Mouse (Mus musculus): Measurements from ENCODE around the gene Ccl25.

The Ccl25 gene

DNA sequence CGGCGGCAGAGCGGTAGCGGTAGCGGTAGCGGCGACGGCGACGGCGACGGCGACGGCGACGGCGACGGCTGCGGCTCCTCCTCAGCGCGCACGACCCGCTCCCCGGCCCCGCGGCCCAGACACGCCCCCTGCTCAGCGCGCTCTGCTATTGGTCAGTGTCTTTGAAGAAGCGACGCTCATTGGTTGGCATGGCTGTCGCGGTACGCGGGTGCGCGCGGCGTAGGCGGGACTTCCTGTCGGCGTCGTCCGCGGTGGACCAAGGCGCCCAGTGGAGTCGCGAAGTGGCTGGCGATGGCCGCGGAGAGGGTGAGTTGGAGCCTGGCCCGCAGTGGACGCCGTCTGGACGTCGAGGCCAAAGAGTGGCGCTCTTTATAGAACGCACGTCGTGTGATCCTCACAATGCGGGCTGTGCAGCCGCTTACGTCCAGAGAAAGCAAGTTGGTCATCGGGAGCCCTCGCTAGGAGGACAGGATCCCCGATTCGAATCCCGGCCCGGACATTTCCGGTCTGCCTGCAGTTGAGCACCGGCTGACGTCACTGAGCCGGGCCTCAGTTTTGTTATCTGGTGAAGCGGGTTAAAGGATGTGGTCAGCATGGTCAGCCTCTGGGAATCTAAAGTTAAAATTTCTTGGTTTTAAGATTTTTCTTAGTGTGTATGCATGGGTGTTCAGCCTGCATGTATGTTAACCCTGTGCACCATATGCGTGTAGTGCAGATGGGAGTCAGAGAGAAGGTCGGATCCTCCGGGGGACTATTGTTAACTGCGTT, at the start of gene Ccl25, which contains the start of gene Elavl1:
Gene Ccl25, plus strand, starts transcription at position 228 of the 768 bp plus-strand sequence.
Gene Elavl1, minus strand, starts transcription at position 431 of the 768 bp plus-strand sequence.
- peak; percentile 91 for DNase-seq (ENCODE audit: low read depth, low spot score)

DNA sequence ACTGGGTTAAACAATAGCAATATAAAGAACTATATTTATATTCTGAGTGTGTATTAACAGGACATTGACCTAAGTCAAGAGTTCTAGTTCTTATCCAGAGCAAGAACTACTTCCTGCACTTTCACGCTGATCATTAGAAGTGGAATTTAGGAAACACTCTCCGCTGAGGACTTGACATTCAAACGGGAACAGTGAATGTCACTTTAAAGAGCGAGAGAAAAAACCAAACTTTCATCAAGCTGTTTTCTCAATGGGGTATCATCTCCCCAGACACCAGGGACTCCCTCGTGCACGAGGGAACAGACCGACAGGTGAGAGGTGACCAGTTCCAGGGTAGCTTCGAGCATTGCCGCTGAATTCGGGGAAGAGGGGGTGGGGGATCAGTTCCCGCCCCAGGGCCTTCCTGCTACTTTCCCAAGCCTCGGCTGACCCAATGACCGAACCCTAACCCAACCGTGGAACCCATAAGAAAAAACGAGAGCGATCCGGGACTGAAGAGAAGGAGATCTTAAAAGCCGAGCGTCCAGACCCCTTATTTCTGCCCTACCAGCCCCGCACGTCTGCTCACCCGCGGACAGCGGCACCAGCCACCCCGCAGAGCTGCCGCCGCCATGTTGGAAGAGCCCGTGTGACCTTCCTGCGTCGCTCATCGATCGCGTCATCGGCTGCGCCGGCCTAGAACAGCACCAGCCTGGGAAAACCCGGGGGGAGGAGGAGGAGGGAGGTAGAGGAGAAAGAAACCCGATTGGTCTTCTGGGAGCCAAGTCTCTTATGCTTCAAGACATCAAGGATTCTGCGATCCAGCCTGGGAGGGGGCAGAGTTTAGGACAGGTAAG, 49.5 kb upstream of the Ccl25 start, which contains the start of gene Timm44:
Gene Timm44, minus strand, starts transcription at position 639 of the 836 bp plus-strand sequence.
- DNase-seq (ENCODE audit: low read depth, low spot score), result peak; percentile 95

GRCm38 (mm10) chr8:4276111-4276465, 48.9 kb upstream of the Ccl25 start:
- DNase-seq (ENCODE audit: low read depth, low spot score), result no peak

- no peak for DNase-seq (ENCODE audit: low read depth, low spot score)
These were observed 32.3 kb upstream of the Ccl25 start for GRCm38 (mm10) chr8:4292738-4293137.

GRCm38 (mm10) chr8:4297822-4298221, 27.2 kb upstream of the Ccl25 start:
- no peak for DNase-seq (ENCODE audit: low read depth, low spot score)

- DNase-seq (ENCODE audit: low read depth, low spot score), result no peak
These were observed 20.9 kb upstream of the Ccl25 start for GRCm38 (mm10) chr8:4304124-4304547.

DNA sequence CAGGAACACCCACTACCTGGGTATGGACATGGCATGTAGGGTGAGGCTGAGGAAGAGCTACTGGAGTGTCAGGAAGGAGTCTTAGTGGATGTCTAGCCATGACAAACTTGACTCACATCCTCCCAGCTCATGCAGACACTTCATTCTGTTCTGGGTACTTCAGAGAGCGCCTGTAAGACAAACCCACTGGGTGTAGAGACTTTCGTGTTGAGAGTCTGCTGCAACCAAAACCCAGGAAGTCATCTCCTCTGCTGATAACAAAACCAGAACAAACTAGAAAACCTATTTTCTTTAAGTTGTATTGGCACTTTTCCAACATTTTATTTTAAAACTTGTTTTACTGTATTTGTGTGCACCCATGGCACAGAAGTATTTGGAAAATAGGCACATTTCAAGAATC, 19.2 kb upstream of the Ccl25 start:
- no peak for DNase-seq (ENCODE audit: low read depth, low spot score)

- DNase-seq (ENCODE audit: low read depth, low spot score), result no peak
These were observed 12.9 kb upstream of the Ccl25 start for GRCm38 (mm10) chr8:4312104-4312503.

GRCm38 (mm10) chr8:4313254-4314124, 11.5 kb upstream of the Ccl25 start:
- no peak for DNase-seq (ENCODE audit: low read depth, low spot score)

DNA sequence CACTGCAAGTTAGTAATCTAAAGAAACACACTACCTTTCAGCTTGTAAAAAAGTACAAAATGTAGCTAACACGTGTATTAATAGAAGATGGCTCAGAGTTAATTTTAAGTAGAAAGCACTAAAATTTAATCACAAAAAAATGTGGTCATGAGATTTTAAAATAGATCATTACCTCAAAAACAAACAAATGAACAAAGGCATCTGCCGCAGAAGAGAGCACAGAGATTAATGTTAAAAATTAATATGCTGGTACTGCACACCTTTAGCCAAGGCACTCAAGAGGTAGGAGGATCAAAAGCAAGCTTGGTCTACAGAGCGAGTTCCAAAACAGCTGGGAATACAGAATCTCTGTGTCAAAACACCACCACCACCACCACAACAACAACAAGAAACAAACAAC, 10.2 kb upstream of the Ccl25 start:
- no peak for DNase-seq (ENCODE audit: low read depth, low spot score)

DNA sequence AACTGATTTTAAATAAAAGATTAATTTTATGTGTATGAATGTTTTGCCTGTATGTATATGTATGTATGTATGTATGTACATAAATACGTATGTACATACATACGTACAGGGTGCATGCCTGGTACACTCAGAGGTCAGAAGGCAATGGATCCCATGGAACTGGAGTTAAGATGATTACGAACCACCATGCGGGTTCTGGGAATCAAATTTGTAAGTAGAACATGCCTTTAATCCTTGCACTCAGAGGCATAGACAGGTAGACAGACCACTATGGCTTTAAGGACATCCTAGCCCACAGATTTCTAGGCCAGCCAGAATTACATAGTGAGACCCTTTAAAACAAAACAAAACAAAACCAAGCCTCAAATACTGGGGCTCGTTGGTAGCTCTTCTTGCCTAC, 6.9 kb upstream of the Ccl25 start:
- DNase-seq (ENCODE audit: low read depth, low spot score), result no peak

DNA sequence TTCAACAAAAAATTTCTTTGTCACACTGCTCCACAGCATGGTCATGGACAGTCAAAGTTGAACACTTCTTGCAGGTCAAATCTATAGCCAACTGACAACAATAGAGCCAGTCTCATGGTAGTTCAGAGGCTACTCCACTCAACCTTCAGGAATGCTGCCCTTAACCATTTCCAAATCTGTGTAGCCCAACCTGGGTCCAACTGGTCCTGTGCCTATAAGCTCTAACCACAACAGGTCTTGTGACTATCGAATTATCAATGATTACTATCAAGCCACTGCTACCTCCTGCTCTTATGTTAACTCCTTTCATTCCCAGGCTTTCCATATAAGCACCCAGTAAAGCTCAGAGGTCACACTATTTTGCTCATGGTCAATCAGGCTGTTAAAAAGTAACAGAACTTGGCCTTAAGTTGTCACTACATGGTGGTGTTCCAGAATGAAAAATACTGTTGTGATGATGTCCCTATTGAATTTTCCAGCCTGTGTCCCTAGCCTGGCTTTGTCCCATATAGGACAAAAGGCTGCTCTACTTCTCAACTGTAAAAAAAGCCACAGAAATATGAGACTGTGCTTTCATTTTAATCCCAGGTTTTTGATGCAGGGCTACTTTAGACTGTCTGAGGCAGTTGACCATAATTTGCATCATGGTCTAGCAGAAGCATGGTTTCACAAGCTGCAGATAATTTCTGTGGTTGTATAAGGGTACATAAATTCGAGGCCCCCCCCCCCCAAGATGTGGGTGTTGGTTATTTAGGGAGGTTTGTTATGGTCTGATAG, 6.0 kb upstream of the Ccl25 start:
- DNase-seq (ENCODE audit: low read depth, low spot score), result no peak

DNA sequence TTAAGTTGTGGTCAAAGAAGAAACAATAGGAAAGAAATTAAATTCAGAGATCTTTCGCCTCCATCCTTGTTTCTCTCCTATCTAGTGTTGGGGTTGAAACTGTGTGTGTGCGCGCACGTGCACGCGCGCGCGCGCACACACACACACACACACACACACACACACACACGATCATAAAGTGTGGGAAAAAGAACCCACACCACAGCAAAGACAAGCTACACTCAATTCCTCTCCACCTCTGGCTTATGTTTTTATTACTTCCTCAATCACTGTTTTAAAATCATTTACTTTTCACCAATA, 5.5 kb upstream of the Ccl25 start:
- DNase-seq (ENCODE audit: low read depth, low spot score), result no peak

GRCm38 (mm10) chr8:4320404-4320803, 4.6 kb upstream of the Ccl25 start:
- DNase-seq (ENCODE audit: low read depth, low spot score), result no peak

- no peak for DNase-seq (ENCODE audit: low read depth, low spot score)
These were observed 4.0 kb upstream of the Ccl25 start for GRCm38 (mm10) chr8:4321031-4321430.

GRCm38 (mm10) chr8:4322470-4322869, 2.5 kb upstream of the Ccl25 start:
- peak; percentile 51 for DNase-seq (ENCODE audit: low read depth, low spot score)

GRCm38 (mm10) chr8:4323917-4324316, 1.1 kb upstream of the Ccl25 start:
- no peak for DNase-seq (ENCODE audit: low read depth, low spot score)

GRCm38 (mm10) chr8:4324525-4324924, 485 bp upstream of the Ccl25 start:
- no peak for DNase-seq (ENCODE audit: low read depth, low spot score)

DNA sequence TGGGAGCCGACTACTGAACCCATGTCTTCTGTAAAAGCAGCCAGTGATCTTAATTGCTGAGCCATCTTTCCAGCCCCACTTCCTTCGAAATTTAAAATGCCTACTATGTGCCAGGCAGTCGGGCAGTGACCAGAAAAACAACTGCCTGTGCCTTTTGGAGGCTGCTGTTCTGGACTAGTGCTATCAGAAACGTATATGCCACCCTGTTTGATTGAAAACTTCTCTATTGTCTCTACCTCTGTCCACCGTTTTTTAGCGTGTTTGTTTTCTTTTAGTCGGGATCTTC, 684 bp downstream of the Ccl25 start:
- DNase-seq (ENCODE audit: low read depth, low spot score), result no peak

- DNase-seq (ENCODE audit: low read depth, low spot score), result no peak
These were observed 4.0 kb downstream of the Ccl25 start for GRCm38 (mm10) chr8:4329000-4329399.

DNA sequence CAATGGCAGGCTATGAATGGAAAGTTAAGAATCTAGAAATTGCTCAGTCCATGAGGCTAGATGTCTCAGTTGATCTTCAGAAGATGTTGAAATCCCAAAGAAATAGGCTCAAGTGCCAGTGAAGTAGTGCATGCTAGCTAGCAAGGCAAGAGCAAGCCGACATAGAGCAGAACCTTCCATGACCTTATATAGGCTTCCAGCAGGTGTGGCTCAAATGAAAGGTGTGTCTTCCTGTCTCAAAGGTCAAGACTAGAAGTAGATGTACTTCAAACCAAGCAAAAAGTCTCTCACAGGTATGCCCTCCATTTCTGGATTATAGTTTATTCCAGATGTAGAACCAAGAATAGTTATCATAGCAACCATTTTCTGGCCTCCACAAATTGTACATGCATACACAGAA, 9.0 kb downstream of the Ccl25 start:
- DNase-seq (ENCODE audit: low read depth, low spot score), result no peak

Measured in brain, embryonic 18.5 days (tissue).